Mouse (Mus musculus): ENCODE data around the gene Foxp3.

Foxp3 gene

GRCm38 (mm10) chrX:7573176-7574086 is at the start of gene Foxp3:
TSS of gene Foxp3 (plus strand) at chrX:7573644.
- DNase-seq (ENCODE audit: low read depth), result no peak

GRCm38 (mm10) chrX:7524961-7525360 is 48.5 kb upstream of the Foxp3 start:
- DNase-seq (ENCODE audit: low read depth), result no peak

- DNase-seq (ENCODE audit: low read depth), result no peak
Observed at GRCm38 (mm10) chrX:7553474-7553873, 20.0 kb upstream of the Foxp3 start.

GRCm38 (mm10) chrX:7563076-7563475 is 10.4 kb upstream of the Foxp3 start:
- DNase-seq (ENCODE audit: low read depth), result no peak

- DNase-seq (ENCODE audit: low read depth), result no peak
Observed at GRCm38 (mm10) chrX:7566352-7566751, 7.1 kb upstream of the Foxp3 start.

GRCm38 (mm10) chrX:7567491-7567890 is 6.0 kb upstream of the Foxp3 start:
- DNase-seq (ENCODE audit: low read depth), result no peak

- DNase-seq (ENCODE audit: low read depth), result no peak
Observed at GRCm38 (mm10) chrX:7570481-7571175, 2.8 kb upstream of the Foxp3 start.

GRCm38 (mm10) chrX:7571565-7572136 is 1.8 kb upstream of the Foxp3 start:
- DNase-seq (ENCODE audit: low read depth), result no peak

GRCm38 (mm10) chrX:7572466-7572865 is 978 bp upstream of the Foxp3 start:
- no peak for DNase-seq (ENCODE audit: low read depth)

GRCm38 (mm10) chrX:7574087-7574884 is 842 bp downstream of the Foxp3 start, which contains the start of gene Ppp1r3f:
TSS of gene Ppp1r3f (minus strand) at chrX:7574283.
- DNase-seq (ENCODE audit: low read depth), result peak; percentile 79

GRCm38 (mm10) chrX:7574885-7575231 is 1.4 kb downstream of the Foxp3 start:
- DNase-seq (ENCODE audit: low read depth), result no peak

GRCm38 (mm10) chrX:7581151-7581550 is 7.7 kb downstream of the Foxp3 start:
- no peak for DNase-seq (ENCODE audit: low read depth)

- DNase-seq (ENCODE audit: low read depth), result no peak
Observed at GRCm38 (mm10) chrX:7583881-7584280, 10.4 kb downstream of the Foxp3 start.

GRCm38 (mm10) chrX:7586356-7586755 is 12.9 kb downstream of the Foxp3 start:
- DNase-seq (ENCODE audit: low read depth), result no peak

- DNase-seq (ENCODE audit: low read depth), result no peak
Observed at GRCm38 (mm10) chrX:7595371-7595770, 21.9 kb downstream of the Foxp3 start.

GRCm38 (mm10) chrX:7604004-7604403 is 30.6 kb downstream of the Foxp3 start:
- DNase-seq (ENCODE audit: low read depth), result no peak

- DNase-seq (ENCODE audit: low read depth), result peak; percentile 62
Observed at GRCm38 (mm10) chrX:7604879-7605574, 31.6 kb downstream of the Foxp3 start, which contains the start of gene Ccdc22. TSS of gene Ccdc22 (minus strand) at chrX:7605517.

GRCm38 (mm10) chrX:7605575-7605941 is 32.1 kb downstream of the Foxp3 start:
- no peak for DNase-seq (ENCODE audit: low read depth)

GRCm38 (mm10) chrX:7606783-7607182 is 33.3 kb downstream of the Foxp3 start, which contains the start of gene Cacna1f:
TSS of gene Cacna1f (plus strand) at chrX:7607083.
- DNase-seq (ENCODE audit: low read depth), result no peak

GRCm38 (mm10) chrX:7610035-7610434 is 36.6 kb downstream of the Foxp3 start:
- no peak for DNase-seq (ENCODE audit: low read depth)

- DNase-seq (ENCODE audit: low read depth), result no peak
Observed at GRCm38 (mm10) chrX:7610536-7611258, 37.3 kb downstream of the Foxp3 start.
